Mouse (Mus musculus) hindbrain, embryonic 16.5 days (tissue): Measurements from ENCODE around the gene Nfkb2. TPM values are rescaled to one million over a fixed set of nuclear protein-coding genes. Genes with fewer than 3 reads are reported as not detected.
A peak's percentile ranks its signal among the peaks of the same experiment; 100 is the strongest.

ENCODE experiments used
- ATAC-seq: fragments of 200-750 bp; cut with Nextera tagmentation; 2 replicates; pipeline ENCODE4 v1.8.0; 2017; ENCODE audit warnings: moderate TSS enrichment, moderate library complexity
- H3K27ac ChIP-seq: fragments of 300-500 bp; sonication (generic); 2 replicates; pipeline ENCODE4 v1.5.1; 2014; ENCODE audit warnings: low read depth, mild to moderate bottlenecking, control low read depth, low read length, moderate library complexity
- H3K27me3 ChIP-seq: fragments of 300-500 bp; sonication (generic); replicated peaks from 2 replicates; pipeline ENCODE4 v1.6.1; 2014; ENCODE audit warnings: low read length; ENCODE audit not compliant: control insufficient read depth, insufficient read depth
- H3K36me3 ChIP-seq: fragments of 300-500 bp; sonication (generic); 2 replicates; pipeline ENCODE4 v1.6.1; 2014; ENCODE audit warnings: mild to moderate bottlenecking, low read length, moderate library complexity, mixed read lengths; ENCODE audit not compliant: control insufficient read depth, insufficient read depth
- H3K4me1 ChIP-seq: fragments of 300-500 bp; sonication (generic); 2 replicates; pipeline ENCODE4 v1.6.1; 2014; ENCODE audit warnings: low read depth, low read length; ENCODE audit not compliant: control insufficient read depth, insufficient read depth
- H3K4me2 ChIP-seq: fragments of 300-500 bp; sonication (generic); 2 replicates; pipeline ENCODE4 v1.6.1; 2014; ENCODE audit warnings: mild to moderate bottlenecking, low read length, control low read depth, moderate library complexity
- H3K4me3 ChIP-seq: fragments of 300-500 bp; sonication (generic); 2 replicates; pipeline ENCODE4 v1.5.1; 2014; ENCODE audit warnings: mild to moderate bottlenecking, low read length, control low read depth, moderate library complexity
- H3K9ac ChIP-seq: fragments of 300-500 bp; sonication (generic); 2 replicates; pipeline ENCODE4 v1.6.1; 2014; ENCODE audit warnings: low read depth, mild to moderate bottlenecking, control low read depth, low read length, moderate library complexity
- H3K9me3 ChIP-seq: fragments of 300-500 bp; sonication (generic); 2 replicates; pipeline ENCODE4 v1.6.1; 2014; ENCODE audit warnings: mild to moderate bottlenecking, low read length, moderate library complexity; ENCODE audit not compliant: control insufficient read depth
- WGBS: fragments of 180-500 bp; shearing (Covaris S2); extraction: QIAGEN DNeasy Blood & Tissue Kit; methylation state at CpG from one replicate; pipeline ENCODE4 v1.1.7; 2014; 5-methylcytosine and 5-hydroxymethylcytosine counted together
- polyA plus RNA-seq: library from polyadenylated mRNA; unstranded; fragments of >200 nt; fragmentation: Nextera tagmentation; extraction: Ambion mirVana; gene quantifications from 2 replicates; pipeline ENCODE4 v1.2.1, GENCODE M21; 2015

Nfkb2 gene
- polyA plus RNA-seq, 1 experiment from 2014 or later, result 2.4 TPM

DNA sequence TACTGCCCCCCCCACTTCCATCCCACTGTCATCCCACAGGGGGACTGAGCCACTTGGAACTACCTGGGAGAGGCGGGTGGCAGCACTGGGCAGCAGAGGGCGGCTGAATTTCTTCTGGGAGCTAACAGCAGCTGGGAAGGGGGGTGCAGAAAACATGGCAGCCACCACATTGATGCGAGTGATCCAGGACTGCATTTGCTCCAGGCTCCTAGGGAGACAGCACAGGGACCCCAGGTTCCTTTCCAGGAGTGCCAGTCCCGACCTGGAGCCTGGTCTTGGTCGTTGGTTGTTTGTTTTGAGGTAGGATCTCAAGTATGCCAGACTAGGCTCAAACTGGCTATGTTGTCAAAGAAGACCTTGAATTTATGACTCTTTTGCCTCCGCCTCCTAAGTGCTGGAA is 9.5 kb downstream of the Nfkb2 start:
- Histone ChIP-seq H3K4me1 (peaks cover 28% of the 10 kb centered on the region), H3K9ac (no peak overlapping the region), H3K9me3 (no peaks in the 10 kb centered on the region), H3K4me3 (no peak overlapping the region), H3K27ac (no peak overlapping the region), H3K36me3 (peaks cover 22% of the 10 kb centered on the region), H3K4me2 (no peak overlapping the region), H3K27me3 (peaks cover 24% of the 10 kb centered on the region)
- 73% methylated on average over 6 of the region's 6 CpGs for WGBS
- no peak for ATAC-seq

DNA sequence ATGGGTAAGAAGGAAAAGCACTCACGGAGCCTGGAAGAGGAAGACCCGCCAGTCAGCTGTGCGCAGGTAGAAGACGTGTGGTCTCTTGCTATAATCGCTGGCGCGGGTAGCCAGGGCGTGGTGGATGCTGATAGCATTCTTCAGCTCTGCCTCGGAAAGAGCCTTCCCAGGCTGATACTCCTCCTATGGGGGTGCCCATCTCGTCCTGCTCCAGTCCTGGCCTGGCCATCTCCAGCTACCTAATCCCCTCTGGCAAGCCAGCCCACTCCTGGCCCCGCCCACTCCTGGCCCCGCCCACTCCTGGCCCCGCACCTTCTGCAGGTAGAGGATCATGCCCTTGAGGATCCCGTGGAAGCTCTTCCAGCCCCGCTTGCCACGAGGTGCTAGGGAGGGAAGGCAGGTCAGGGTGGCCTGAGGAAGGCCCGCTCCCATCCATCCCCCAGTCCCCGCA is 10.1 kb downstream of the Nfkb2 start:
- Histone ChIP-seq H3K27ac (no peak overlapping the region), H3K4me3 (no peak overlapping the region), H3K36me3 (peaks cover 22% of the 10 kb centered on the region), H3K27me3 (peaks cover 27% of the 10 kb centered on the region), H3K4me1 (peaks cover 30% of the 10 kb centered on the region), H3K4me2 (no peak overlapping the region), H3K9ac (no peak overlapping the region), H3K9me3 (no peaks in the 10 kb centered on the region)
- WGBS, result 20% methylated on average over 18 of the region's 18 CpGs
- ATAC-seq, result no peak

DNA sequence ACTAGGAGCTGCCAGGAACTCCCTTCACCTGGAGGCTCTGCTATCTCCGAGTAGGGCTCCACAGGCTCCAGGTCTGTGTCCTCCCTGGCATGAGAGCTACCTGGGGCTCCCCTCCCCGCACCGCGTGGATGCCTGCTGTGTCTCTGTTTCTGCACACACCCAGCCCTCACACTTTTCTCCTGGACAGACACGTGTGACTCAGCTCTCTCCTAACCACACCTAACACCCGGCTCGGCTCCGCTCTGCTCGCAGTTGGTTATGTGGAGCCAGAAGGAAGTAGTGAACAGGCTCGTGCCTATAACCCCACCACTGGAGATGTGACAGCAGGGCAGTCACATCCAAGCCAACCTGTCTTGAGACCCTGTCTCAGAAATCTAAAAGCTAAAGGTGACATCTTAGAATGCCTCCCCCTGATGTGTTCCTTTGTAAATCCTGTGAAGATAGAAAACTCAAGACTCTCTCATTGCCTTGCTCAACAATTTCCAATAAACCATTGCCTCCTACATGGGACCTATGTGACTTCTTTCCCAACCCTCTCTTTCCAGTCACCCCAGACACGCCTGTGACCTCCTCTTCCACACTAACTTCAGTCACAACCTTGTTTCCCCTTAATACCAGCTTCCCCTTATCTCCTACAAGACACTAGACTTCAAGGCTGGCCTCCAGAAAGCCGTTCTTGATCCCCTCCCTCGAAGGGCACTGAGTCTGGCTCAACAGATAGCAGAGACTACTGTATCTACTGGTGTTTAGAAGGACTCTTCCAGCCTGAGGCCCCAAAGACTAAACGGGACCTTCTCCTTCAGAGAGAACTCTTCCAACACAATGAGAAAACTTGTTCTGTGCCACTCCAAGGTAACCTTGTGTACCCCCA is 11.0 kb downstream of the Nfkb2 start:
- Histone ChIP-seq H3K27ac (no peak overlapping the region), H3K36me3 (peaks cover 22% of the 10 kb centered on the region), H3K27me3 (peaks cover 27% of the 10 kb centered on the region), H3K9me3 (no peaks in the 10 kb centered on the region), H3K4me1 (peaks cover 35% of the 10 kb centered on the region), H3K9ac (no peak overlapping the region), H3K4me2 (no peak overlapping the region; the same call in 1 of the 2 replicates), H3K4me3 (no peak overlapping the region)
- ATAC-seq, result no peak
- WGBS, result 50% methylated on average over 14 of the region's 14 CpGs

DNA sequence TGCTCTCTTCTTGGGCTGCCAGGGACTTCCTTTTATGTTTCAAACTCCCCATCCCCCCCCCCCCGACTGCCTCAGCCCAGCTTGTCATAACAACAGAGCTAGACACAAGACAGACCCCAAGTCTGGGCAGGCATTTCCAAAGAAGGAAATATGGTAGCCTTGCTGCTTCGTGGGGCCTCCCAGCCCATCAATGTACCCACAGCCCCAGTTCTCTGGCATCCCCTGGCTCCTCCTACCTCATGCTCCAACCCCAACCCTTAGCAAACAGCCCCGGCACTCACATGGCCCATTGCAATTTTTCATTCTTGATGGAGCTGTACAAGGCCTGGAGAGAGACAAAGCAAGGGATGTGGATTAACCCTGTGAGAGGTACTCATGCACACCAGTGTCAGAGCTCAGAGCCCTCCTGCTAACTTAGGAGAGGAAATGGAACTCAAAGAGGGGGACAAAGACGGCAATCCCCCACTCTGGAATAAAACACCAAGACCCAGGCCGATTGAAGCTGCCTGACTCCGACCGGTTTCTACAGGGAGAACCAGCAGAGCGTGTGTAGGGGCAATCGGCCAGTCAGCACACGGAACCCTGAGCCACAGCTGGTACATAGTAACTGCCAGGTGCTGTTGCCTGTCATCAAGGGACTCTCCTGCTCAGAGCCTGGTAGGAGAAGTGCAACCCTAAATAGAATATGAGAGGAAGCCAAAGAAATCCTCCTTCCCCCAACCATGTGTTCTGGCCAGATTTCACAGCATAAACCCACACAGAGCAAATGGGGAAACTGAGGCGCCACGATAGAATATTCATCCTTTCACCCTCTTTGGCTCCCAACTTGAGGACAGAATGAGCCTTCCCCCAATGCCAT is 11.9 kb downstream of the Nfkb2 start:
- no peak overlapping the region for H3K27ac ChIP-seq
- ATAC-seq, result no peak
- H3K36me3 ChIP-seq, result peaks cover 22% of the 10 kb centered on the region
- no peaks in the 10 kb centered on the region for H3K9me3 ChIP-seq
- H3K4me1 ChIP-seq, result peaks cover 35% of the 10 kb centered on the region
- H3K4me2 ChIP-seq, result peak overlapping the region; percentile 84
- peak overlapping the region; percentile 55 for H3K4me3 ChIP-seq
- H3K9ac ChIP-seq, result peak overlapping the region; percentile 71
- H3K27me3 ChIP-seq, result peaks cover 27% of the 10 kb centered on the region
- 47% methylated on average over 12 of the region's 12 CpGs for WGBS

DNA sequence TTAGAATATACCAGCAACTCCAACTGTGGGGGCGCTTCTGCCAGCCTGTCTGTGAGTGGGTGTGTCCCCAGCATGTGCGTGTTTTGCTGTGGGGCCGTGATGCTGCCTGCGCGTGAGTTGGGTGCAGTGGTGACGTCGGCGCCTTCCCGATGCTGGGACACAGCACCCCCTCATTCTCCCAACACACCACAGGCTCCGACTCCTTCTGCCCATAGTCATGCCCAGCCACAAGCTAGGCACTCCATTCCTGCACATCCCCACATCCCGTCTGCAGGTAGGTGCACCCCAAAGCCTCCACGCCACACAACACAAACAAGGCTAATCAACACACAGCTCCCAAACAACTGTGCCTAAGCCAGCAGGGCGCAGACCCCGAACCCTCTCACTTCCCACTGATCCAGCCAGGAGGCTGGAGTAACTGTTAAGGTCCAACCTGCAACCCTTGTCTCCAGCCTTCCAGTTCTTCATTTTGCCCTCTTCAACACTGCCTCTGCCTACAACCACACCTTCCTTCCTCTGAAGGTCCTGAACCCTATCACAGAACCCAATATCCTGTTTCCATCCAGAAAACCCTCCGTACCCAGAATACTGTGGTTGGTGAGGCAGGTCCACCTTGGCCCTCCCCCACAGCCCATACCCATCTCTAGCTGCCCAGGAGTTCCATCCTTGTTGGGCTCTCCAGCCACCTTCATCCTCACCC is 12.9 kb downstream of the Nfkb2 start:
- H3K9me3 ChIP-seq, result no peaks in the 10 kb centered on the region
- peak overlapping the region; percentile 77 for H3K27ac ChIP-seq
- WGBS, result 28% methylated on average over 15 of the region's 15 CpGs
- no peak for ATAC-seq
- H3K27me3 ChIP-seq, result peaks cover 27% of the 10 kb centered on the region
- H3K4me1 ChIP-seq, result peaks cover 46% of the 10 kb centered on the region
- peak overlapping the region; percentile 84 for H3K4me2 ChIP-seq
- peak overlapping the region; percentile 71 for H3K9ac ChIP-seq
- H3K36me3 ChIP-seq, result peaks cover 15% of the 10 kb centered on the region
- peak overlapping the region; percentile 55 for H3K4me3 ChIP-seq

DNA sequence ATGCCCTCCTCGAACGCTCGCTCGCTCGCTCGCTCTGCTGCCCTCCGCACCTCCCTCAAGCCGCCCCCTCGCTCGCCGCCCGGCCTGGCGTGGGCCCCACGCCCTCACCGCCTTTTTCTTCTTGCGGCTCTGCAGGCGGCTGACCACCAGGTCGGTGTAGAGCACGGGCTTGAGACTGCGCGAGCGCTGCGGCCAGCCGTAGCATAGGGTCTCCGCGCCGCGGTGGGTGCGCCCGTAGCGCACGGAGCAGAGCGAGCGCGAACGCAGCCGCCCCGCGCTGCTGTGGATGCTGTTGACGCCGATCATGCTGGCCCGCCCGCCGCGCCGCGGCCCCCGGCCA is 13.4 kb downstream of the Nfkb2 start:
- Histone ChIP-seq H3K9ac (peak overlapping the region; percentile 71), H3K27ac (peak overlapping the region; percentile 77), H3K4me3 (peak overlapping the region; percentile 55), H3K36me3 (peaks cover 11% of the 10 kb centered on the region), H3K4me2 (peak overlapping the region; percentile 84), H3K4me1 (peaks cover 51% of the 10 kb centered on the region), H3K9me3 (no peaks in the 10 kb centered on the region), H3K27me3 (peaks cover 27% of the 10 kb centered on the region)
- WGBS, result 1% methylated on average over 39 of the region's 48 CpGs
- ATAC-seq, result peak; percentile 37

DNA sequence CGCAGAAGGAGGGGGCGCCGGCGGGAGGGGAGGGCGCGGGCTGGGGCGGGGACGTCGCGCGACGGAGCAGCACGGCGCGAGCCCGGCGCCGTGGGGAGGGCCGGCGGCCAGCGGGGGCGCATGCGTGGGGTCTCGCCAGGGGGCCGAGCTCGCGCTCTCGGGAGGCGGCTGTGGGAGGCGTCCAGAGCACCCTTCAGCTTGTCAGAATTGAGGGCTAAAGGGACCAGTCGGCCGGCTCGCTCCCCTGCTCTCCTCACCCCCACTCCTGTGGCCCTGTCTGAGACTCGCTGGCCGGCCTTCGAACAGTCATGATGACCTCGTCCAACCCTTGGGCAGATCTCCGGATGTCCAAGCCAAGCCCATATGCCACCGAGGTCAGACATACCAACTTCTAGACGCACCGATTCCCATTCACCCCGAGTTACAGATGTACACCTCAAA is 13.9 kb downstream of the Nfkb2 start:
- H3K27ac ChIP-seq, result peak overlapping the region; percentile 77
- no peaks in the 10 kb centered on the region for H3K9me3 ChIP-seq
- peaks cover 27% of the 10 kb centered on the region for H3K27me3 ChIP-seq
- 1% methylated on average over 40 of the region's 42 CpGs for WGBS
- ATAC-seq, result peak; percentile 61
- H3K9ac ChIP-seq, result peak overlapping the region; percentile 71
- peak overlapping the region; percentile 55 for H3K4me3 ChIP-seq
- peaks cover 7% of the 10 kb centered on the region for H3K36me3 ChIP-seq
- peaks cover 56% of the 10 kb centered on the region for H3K4me1 ChIP-seq
- H3K4me2 ChIP-seq, result peak overlapping the region; percentile 84

DNA sequence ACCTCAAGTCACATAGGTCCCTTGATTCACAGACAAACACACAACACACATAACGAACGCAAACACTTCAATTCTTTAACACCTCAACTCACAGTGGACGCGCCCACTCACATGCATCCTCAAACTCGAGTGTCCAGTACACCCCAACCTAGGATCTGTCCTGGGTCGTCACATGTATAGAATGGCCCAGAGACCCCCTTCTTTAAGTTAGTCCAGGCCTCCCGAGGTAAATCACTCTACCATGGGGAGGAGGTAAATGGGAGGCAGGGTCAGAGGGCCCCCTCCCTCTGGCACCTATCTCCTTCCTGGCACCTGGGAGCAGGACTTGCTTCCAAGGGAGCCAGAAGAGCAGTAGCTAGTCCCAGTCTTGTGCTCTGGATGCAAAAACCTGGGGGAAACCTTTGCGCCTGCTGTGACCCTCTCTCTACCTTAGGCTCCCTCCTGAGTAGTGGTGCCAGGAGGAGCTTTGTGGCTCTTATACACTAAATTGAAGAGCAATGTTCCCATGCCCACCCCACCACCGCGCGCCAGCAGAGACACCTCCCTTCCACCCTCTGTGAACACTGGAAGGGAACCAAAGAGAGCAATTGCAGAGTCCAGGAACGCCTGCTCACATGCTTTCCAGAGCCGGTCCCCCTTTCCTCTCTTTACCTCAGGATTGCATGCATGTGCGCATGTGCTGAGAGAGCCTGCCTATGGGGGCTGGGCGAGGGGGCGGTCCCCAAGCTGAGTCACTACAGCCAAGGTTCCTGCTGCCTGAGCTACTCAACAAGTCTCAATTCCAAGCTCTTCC is 14.7 kb downstream of the Nfkb2 start:
- Histone ChIP-seq H3K36me3 (peaks cover 5% of the 10 kb centered on the region; the same call in 1 of the 2 replicates), H3K4me1 (peaks cover 63% of the 10 kb centered on the region), H3K4me3 (peak overlapping the region; percentile 55), H3K4me2 (peak overlapping the region; percentile 84), H3K9me3 (no peaks in the 10 kb centered on the region), H3K9ac (peak overlapping the region; percentile 19; the same call in 1 of the 2 replicates), H3K27ac (peak overlapping the region; percentile 63), H3K27me3 (peaks cover 25% of the 10 kb centered on the region)
- peak; percentile 35 for ATAC-seq
- 11% methylated on average over 15 of the region's 16 CpGs for WGBS
